Mouse (Mus musculus) lung, postnatal 14 days (tissue): Measurements from ENCODE around the gene Fen1.

ENCODE experiments used
- DNase-seq: peaks from one replicate; pipeline ENCODE4 v3.0.0; 2021

Fen1 gene

GRCm38 (mm10) chr19:10203848-10204615 lies at the start of gene Fen1, which contains the start of gene Tmem258:
Gene Fen1 (minus strand): TSS chr19:10204169.
Gene Tmem258 (plus strand): TSS chr19:10204014.
- DNase-seq = peak; percentile 92

- peak; percentile 24 for DNase-seq
Observed at GRCm38 (mm10) chr19:10248128-10248527, 44.2 kb upstream of the Fen1 start.

- no peak for DNase-seq
Observed at GRCm38 (mm10) chr19:10247165-10247564, 43.2 kb upstream of the Fen1 start.

GRCm38 (mm10) chr19:10244183-10244582 lies 40.2 kb upstream of the Fen1 start:
- DNase-seq = peak; percentile 73

GRCm38 (mm10) chr19:10242916-10243315 lies 38.9 kb upstream of the Fen1 start:
- no peak for DNase-seq

- DNase-seq = peak; percentile 86
Observed at GRCm38 (mm10) chr19:10240654-10241305, 36.8 kb upstream of the Fen1 start, which contains the start of gene Myrf. Gene Myrf (minus strand): TSS chr19:10240748.

- no peak for DNase-seq
Observed at GRCm38 (mm10) chr19:10239975-10240653, 36.1 kb upstream of the Fen1 start.

- DNase-seq = no peak
Observed at GRCm38 (mm10) chr19:10239419-10239818, 35.5 kb upstream of the Fen1 start.

- DNase-seq = no peak
Observed at GRCm38 (mm10) chr19:10238477-10238876, 34.5 kb upstream of the Fen1 start.

- DNase-seq = no peak
Observed at GRCm38 (mm10) chr19:10235784-10236565, 32.0 kb upstream of the Fen1 start.

GRCm38 (mm10) chr19:10232327-10233017 lies 28.5 kb upstream of the Fen1 start:
- DNase-seq = no peak

- no peak for DNase-seq
Observed at GRCm38 (mm10) chr19:10231871-10232270, 27.9 kb upstream of the Fen1 start.

GRCm38 (mm10) chr19:10231016-10231415 lies 27.0 kb upstream of the Fen1 start:
- no peak for DNase-seq

GRCm38 (mm10) chr19:10225767-10226166 lies 21.8 kb upstream of the Fen1 start:
- peak; percentile 48 for DNase-seq

GRCm38 (mm10) chr19:10224637-10225453 lies 20.9 kb upstream of the Fen1 start:
- no peak for DNase-seq

GRCm38 (mm10) chr19:10223561-10223960 lies 19.6 kb upstream of the Fen1 start:
- DNase-seq = no peak

GRCm38 (mm10) chr19:10222656-10223055 lies 18.7 kb upstream of the Fen1 start:
- DNase-seq = no peak

GRCm38 (mm10) chr19:10221585-10221984 lies 17.6 kb upstream of the Fen1 start:
- no peak for DNase-seq

- DNase-seq = no peak
Observed at GRCm38 (mm10) chr19:10219593-10219992, 15.6 kb upstream of the Fen1 start.

GRCm38 (mm10) chr19:10219108-10219507 lies 15.1 kb upstream of the Fen1 start:
- peak; percentile 75 for DNase-seq

- no peak for DNase-seq
Observed at GRCm38 (mm10) chr19:10216101-10216500, 12.1 kb upstream of the Fen1 start.
